Mouse (Mus musculus): ENCODE measurements around the gene Meis1.

The Meis1 gene

DNA sequence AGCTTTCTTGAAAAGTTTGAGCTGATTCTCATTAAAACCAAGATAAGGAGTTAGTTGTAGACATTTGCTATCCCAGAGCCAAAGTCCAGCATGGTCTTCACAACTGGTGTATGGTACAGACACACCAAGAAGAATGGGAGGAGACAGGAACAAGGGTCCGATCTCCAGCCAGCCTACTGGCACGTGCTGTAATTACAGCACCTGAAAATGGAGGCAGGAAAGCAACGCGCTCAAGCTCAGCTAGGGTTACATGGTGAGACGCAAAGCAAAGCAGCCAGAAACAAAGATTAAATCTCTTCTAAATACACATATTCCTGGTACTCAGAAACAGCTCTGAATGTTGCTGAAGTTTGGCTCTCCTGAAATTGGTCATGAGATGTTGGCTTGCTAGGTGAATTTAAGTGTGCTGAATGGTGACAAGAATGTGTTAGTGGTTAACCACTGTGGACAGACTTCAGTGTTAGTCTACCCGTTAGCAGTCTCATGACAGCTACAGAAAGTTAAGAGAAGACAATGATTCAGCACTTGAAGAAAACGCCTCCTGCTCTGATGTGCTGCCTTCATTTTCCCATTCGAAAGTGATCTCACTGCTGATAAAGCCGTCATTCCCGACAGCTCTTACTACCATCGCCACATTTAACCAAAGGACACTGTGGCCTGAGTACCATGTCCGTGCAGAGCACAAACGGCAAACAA is 70.0 kb downstream of the Meis1 start:
- DNase-seq (ENCODE audit: low read depth, low spot score), result peak; percentile 29

DNA sequence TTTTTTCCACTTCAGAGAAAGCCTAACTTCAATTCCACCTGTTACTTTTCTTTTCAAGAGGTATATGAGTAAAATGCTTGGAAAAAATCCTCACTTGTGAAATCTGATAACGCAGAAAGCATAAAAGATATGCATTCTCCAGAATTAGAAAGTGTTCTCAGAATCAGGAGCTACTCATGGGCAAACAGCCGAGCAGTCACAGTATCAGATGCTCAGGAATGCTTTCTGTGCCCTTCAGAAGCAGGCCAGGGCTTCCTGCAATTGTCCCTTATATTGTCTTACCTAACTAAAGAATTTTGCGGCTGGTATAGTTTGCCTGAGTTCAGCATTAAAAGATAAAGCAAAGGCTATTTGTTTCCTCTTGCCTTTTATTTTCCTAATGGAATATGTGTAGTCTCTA is 71.4 kb downstream of the Meis1 start:
- DNase-seq (ENCODE audit: low read depth, low spot score), result no peak

DNA sequence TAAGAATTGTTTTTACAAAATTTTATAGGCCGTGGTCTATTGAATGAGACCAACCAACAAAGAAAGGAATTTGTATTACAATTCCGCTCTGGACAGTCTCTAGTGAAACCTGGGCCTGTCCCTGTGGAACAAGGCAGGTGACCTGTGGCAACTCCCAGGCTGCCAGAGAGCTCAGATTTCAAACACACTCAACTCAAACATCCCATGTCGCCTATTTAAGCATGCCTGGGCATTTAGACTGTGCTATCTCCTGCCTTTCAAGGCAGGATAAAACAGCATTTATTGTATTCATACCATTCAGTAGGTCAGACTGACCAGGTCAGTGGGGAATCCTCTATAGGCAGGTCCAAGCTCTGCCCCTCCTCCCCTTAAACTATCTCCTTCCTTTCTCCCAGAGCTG is 73.0 kb downstream of the Meis1 start:
- no peak for DNase-seq (ENCODE audit: low read depth, low spot score)

DNA sequence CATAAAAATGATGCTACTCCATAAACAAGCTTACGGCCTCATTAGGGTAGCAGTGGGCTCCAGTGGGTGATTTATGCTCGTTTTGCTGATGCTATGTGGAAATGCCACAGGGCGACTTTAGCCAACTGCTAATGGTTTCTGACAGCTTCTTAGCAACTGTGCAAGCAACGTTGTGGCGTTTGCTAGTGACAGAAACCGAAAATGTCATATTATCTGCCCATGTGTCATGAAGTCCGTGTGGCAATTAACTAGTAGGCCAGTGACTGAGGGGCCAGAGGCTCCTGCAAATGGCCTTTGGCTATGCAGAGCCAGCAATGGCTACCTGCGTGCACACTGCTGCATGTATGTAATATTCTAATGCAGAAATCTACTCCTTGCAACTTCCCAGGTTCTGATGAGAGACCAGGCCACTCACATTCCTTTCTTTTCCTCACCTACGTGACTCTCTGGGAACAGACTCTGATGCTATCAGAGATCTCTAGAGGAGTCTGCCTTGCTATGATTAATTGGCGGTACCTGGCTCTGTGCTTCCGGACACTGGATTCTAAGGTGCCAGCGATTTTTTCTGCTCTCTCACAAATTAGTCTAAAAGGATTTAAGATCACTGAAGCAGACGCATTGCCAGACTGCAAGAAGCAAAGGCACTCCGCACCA is 73.7 kb downstream of the Meis1 start:
- DNase-seq (ENCODE audit: low read depth, low spot score), result no peak

DNA sequence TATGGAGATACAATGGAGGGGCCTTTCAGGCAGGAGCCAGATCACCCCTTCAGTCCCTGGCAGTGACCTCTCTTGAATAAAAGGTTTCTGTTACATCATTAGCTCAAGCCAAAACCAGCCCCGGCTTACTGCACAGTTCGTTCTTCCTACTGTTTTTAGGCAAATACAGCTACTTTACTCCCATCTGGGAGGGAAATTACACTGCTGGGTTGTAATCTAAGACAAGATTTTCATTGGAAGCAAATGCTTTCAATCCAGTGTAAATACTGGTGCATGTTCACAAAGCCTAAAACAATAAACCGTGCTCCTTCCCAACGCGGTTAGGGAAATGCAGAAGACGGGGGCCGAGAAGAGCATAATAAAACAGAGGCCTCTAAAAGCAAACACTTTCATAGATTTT is 74.6 kb downstream of the Meis1 start:
- DNase-seq (ENCODE audit: low read depth, low spot score), result no peak

DNA sequence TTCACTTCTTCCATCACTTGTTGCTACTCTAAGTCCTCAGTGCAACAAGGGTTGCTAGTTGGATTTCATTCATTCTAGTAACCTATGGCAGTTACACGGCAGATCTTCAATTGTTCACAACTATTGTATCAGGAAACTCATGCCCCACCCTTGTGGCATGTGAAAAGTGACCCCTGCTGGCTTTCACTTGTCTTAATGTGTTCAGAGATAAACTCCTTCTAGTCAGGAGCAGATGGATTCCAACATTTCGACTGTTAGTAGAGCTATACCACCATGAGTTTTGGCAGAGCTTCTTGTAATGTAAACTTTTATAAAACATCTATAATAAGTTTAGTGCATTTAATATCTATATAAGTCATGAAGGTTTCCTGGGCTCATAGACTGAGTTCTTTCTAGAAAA is 75.8 kb downstream of the Meis1 start:
- no peak for DNase-seq (ENCODE audit: low read depth, low spot score)

DNA sequence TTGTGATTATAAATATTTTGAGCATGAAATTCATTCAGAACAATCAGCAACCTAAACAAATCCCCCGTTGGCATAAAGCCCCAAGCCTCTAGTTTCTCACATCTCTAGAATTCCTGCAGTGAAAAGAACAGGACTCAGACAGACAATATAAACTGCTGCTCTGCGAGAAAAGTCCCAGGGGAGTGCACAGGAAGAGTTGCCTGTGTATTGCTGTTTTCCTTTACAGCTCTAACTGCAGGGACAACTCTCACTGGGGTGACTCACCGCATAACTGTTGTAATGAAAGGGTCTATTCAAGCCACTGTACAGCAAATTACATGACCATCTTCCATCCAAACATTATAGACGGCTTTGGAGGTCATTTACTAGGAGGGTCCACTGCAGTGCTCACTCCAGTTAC is 77.9 kb downstream of the Meis1 start:
- DNase-seq (ENCODE audit: low read depth, low spot score), result peak; percentile 87

DNA sequence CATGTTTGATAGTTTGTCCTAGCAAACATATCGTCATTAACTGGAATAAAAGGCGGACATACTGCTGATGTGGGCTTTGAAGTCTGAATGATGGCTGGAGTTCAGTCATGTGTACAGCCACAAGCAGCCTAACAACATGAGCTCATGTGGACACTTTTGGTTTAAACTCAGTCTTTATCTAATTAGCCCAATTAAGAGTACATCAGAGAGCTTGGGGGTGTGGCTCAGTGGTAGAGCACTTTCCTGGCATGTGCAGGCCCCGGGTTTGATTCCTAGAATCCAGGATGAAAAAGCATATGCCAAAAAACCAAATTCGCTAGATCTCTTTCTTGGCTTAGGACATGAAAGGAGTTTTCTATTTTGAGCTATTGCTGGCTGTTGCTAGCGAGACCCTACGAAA is 83.9 kb downstream of the Meis1 start:
- DNase-seq (ENCODE audit: low read depth, low spot score), result no peak

DNA sequence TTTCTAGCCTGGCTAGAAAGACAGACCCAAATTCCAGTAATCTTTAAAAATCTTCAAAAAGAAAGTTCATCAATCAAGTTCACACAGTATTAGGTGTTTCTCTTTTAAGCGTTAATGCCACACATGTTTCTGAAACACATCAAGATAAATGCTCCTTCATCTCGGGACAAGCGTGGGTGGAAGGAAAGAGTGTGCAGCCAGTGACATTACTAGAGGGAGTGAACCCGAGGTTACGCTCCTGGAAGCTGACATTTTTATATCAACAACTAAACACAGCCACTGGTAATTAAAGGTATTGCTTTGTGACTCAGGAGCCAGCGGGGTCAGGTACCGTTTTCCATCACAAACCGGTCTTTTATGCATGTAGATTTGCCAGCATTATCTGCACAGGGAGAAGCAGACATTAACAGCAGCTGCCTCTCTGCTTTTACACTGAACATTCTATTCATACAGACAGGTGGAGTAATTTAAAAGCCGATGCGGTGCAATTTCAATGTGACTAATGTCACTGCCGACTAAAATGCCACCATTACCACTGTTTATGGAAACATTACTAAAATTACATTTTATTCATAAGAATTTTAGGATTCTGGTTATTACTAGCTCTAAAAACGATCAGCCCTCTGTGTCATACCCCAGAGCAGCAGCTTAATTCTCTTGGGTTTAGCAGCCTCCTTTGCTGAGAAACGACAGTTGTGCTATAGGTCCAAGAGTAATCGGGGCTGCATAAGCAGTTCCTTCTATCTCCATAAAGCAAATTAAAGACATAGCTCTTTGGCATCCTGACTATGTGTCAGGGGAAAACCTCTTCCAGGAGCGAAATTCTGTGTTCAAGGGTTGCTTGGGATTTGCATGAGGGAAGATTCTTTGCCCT is 87.5 kb downstream of the Meis1 start:
- DNase-seq (ENCODE audit: low read depth, low spot score), result no peak

DNA sequence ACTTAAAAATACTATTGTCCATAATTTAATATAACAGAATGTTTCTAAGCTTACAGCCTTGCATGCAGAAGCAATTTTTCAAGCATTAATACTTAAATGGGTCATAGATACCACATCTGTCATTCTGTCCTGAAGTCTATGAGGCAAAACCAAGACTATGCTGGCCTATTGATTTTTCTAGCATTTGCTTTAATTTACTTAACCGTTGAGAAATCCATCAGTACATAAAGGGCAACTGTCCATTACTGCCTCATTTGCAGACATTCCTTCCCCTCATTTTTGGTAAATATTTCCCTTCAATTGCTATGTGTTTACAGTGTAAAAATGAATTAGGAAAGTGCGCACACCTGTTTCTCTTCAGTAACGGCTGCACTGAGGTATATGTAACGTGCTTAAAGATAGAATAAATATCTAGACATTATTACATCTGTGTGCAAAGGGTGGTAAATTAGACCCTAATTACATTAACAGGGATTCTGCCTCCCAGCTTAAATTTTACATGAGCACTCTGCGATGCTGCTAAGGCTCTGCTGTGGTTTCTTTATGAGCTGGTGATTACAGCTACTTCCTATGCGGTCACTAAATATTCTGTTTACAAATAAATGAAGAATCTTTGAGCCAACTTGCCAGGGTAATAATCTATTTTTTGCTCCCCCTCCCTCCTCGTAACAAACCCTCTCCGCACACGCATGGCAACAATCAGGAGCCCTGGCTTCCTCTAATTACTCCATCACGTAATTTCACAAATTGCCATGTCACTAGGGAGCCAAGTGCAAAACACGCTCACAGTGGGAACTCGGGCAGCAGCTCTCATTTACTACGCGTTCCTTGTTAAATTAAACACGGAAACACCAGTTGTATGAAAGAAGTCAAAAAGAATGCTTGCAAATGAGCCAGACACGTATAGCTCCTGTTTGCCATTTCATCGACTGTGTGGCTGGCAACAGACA is 88.7 kb downstream of the Meis1 start:
- DNase-seq (ENCODE audit: low read depth, low spot score), result no peak

DNA sequence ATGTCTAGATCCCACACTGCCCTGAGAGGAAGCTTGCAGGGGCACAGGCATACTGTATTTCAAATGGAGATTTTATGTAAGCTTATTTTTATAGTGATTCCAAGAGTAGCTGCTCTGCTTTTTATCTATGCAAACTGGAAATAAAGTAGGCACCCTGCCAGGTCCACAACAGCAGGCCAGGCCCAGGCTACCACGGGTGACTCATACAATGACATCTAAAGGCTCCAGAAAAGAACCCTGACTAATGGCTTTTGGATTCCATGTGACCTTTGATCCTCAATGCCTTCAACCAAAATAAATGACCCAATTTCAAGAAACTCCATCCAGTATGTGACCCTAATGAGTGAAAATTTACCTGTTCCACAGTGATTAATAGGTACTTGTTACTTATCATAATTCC is 91.4 kb downstream of the Meis1 start:
- peak; percentile 93 for DNase-seq (ENCODE audit: low read depth, low spot score)

DNA sequence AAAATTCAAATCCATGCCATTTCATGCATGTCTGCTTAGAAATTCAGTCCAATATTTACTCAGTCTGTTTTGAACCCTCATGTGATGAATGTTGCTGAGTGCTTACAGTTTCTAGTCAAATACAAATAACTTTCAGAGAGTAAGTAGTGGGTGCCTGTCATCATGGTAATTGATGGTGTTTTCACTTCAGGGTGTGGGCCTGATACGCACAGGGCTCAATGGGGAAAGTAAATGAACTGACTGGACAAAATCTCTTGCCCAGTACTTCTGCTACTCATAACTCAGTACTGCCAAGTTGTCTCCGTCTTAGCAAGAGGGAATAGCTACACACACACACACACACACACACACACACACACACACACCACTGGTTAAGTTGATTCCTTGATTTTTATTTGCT is 92.0 kb downstream of the Meis1 start:
- peak; percentile 55 for DNase-seq (ENCODE audit: low read depth, low spot score)

DNA sequence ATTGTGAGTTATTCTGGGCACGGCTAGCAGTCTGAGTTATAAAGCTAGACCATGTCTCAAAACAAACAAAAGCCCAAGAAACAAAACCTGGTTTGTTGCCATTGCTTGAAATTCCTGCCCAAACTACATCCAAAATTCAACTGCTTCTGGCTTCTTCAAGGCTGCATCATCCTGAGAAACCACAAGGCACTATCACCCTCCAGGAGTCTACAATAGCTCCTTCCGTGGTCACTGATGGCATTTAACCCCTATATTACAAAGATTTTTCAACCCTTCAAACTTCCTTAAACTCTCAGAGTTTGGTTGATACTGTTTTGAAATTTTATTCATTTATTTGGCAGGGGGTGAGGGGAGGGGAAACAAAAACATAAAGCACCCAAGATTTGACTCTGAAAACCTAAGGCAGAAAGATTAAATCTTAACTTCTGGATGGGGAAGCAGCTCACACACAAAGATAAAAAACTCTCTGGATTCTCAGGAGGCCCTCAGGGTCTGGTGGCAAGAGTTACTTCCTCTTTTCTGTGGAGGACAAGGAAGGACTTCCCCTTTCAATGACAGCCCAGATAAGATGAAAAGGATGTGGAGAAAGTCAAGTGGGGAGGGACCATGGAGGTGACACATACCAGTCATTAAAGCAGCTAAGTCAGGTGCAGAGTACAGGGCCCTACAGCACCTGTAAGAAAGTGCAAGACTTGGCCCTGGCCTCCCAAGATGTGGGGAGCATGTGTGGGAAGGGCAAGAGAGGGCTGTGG is 94.0 kb downstream of the Meis1 start:
- peak; percentile 71 for DNase-seq (ENCODE audit: low read depth, low spot score)

DNA sequence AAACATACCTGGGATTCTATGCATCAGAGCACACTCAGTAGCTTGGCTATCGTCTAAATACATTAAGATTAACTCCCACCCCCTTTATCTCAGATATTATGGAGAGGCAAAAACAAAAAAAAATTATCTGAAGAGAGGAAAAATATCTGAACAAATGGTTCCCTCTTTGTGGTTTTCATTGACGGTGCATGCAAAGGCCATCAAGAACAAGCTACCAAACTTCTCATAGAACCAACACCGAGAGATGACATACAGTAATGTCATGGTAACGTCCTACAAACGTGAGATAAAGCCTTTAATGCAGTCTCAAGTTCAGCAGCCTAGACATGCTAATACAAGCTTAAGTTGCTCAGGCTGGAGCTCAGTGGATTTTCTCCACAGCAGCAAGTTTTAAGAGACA is 95.5 kb downstream of the Meis1 start:
- DNase-seq (ENCODE audit: low read depth, low spot score), result no peak

DNA sequence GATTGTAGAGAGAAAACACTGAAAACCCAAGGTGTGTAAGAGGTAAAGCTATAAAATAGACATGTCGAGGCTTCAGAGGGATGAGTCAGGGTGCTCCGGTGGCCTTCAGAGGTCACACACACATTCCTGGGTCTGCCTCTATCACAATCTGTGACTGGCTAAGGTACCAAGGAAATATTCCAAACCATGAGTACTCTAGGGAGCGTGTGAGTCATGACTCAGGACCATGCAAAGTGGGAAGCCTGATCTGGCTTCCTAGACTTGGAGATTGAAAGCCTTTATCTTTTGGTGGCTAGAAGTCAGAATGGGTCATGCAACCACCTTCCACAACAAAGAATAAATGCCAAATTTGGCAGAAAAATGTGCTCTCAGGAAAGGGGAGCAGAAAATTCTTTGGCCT is 98.1 kb downstream of the Meis1 start:
- DNase-seq (ENCODE audit: low read depth, low spot score), result peak; percentile 89

DNA sequence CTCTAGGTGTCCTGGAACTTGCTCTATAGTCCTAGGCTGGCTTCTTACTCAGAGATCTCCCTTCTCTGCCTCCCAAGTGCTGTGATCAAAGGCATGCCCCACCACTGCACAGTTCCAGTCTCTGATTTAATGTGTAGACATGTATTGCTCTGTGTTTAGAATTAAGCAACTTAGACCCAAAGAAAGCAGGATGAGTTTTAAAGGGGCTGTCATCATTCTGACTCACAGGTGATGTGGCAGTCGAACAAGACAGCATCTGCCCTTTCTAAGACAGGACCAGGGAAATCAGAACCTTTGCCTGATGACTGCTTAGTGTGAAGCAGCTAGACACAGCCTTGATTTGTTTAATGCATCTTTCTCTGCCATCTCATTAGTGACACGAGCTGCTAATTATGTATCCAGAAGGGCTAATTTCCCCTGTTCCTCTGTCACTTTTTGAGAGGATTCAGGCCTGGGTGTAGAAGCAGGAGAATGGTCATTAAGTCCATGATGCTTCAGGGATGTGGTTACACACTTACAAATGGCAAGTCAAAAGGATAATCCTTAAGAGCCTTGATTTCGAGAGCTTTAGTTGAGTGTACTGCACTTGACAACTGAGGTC is 99.5 kb downstream of the Meis1 start:
- DNase-seq (ENCODE audit: low read depth, low spot score), result peak; percentile 52

DNA sequence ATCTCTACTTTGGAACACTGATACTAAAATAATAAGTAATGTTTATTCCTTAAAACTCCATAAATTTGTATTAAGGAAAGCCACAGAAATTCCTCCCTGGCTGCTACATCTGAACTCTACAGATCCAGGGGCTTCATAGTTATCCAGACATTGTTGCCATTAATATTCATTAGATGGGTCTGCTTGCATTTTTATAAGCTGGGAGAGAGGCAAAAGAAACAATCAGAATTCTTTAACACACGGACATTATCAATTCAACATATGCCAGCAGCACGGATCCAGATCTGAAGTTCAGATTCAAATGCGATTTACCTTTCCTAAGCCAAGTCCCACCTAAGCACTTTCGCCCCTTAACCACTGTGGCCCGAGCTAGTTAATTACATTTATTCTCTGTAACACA is 100.9 kb downstream of the Meis1 start:
- DNase-seq (ENCODE audit: low read depth, low spot score), result no peak

DNA sequence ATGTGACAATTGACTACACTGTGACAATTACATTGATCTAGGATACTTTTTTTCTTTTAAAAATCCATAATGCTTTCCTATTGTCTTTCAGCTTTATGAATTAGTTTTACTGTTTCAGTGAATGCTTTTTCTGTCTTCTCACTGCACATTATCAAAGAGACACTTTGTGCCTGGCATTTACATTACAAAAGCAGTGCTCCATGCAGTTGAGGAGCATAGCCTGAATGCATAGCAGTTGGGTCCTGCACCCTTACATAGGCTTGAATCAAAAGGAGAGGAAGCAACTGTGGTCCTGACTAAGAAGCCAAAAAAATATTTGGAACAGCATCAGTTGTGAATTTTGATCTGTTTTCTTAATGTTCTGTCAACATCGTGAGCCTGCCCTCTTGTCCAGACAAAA is 105.5 kb downstream of the Meis1 start:
- DNase-seq (ENCODE audit: low read depth, low spot score), result no peak

DNA sequence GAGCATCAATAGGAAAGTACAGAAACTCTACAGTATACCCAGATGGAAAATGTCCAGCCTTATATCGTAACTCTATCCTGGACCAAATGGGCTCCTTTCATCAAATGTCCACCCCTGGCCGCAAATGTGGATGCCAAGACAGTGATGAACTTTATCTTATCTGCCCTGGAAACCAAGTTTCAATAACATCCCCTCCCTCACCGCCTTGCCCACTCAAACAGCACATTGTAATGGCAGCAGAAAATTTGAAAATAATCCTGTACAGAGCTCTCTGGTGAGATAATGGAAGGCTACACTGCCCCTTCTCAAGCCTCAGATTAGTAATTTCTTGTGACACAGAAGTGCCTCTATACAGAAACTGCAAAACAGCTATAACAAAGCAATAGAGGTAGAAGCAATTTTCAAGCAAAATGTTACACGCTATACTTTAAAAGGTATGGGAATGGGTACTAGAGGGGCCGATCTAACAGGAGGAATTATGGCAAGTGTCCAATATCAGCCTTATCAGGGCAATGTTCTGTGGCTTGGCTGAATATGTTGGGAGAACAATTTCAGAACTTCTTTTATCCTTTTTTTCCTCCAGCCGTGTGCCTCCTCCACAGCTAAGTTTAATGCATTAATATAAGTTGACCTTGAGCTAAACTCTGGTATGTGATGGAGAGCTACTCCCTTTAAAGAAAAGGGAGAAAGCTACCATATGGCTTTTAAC is 106.3 kb downstream of the Meis1 start:
- no peak for DNase-seq (ENCODE audit: low read depth, low spot score)

DNA sequence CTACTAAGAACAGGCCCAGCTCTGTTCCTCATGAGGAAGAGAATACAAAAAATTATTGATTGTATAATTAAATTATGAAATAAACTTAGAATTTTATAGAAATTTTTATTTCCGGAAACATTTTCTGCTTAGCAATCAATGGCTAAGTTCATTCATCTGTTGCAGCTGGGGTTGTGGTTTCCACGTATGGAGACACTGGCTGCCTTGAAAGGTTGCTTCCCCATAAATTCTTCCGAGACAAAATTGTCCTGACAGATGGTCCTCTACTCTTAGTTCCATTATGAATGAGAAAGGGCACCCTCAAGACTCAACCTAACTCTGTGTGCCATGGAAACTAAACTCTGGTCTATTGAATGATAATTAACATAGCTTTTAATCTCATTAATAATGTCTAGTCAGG is 111.9 kb downstream of the Meis1 start:
- DNase-seq (ENCODE audit: low read depth, low spot score), result no peak
